15 mouse cellular contexts compared by ENCODE assay signal in genomic region chr14:27493516-27493915, GRCm38 (mm10). TPM values are rescaled to one million over a fixed set of nuclear protein-coding genes. Genes with fewer than 3 reads are reported as not detected.
A peak's percentile ranks its signal among the peaks of the same experiment; 100 is the strongest.
DNase-seq lines count a peak whose midpoint lies in the region; ATAC-seq and TF ChIP-seq lines count a peak whose summit lies in the region.
"Had no signal": no experiment of that assay in that cellular context is flagged by ENCODE, and none has a peak within 500 bp of the region (broad histone marks: within the 10 kb centered on the region; RNA-seq: fewer than 3 reads in every experiment).

No protein-coding gene starts in this region.

- H3K27me3 ChIP-seq in stomach, postnatal 0 days (ENCODE audit: control insufficient read depth, insufficient read depth, low read length): no peaks in the 10 kb centered on the region
- no peaks in the 10 kb centered on the region for H3K27me3 ChIP-seq in midbrain, embryonic 15.5 days (replicated peaks)
- H3K27me3 ChIP-seq: heart, embryonic 13.5 days had no signal

- TF ChIP-seq CTCF in layer of hippocampus, adult 2 months (conservative IDR thresholded peaks at IDR 0.05): peak; percentile 59
- peak; percentile 18; the same call in 1 of the 2 replicates for TF ChIP-seq CTCF in stomach, postnatal 0 days (IDR thresholded peaks at IDR 0.05; ENCODE audit: low read depth)

- no peak overlapping the region for H3K9ac ChIP-seq in stomach, postnatal 0 days (ENCODE audit: low read length)
- H3K9ac ChIP-seq in midbrain, embryonic 15.5 days: no peak overlapping the region
- H3K9ac ChIP-seq: heart, embryonic 13.5 days had no signal

- WGBS in stomach, postnatal 0 days: 85% methylated on average over 4 of the region's 4 CpGs
- 94% methylated on average over 4 of the region's 4 CpGs for WGBS in midbrain, embryonic 15.5 days

- H3K4me1 ChIP-seq in stomach, postnatal 0 days (replicated peaks; ENCODE audit: control insufficient read depth, insufficient read depth): no peaks in the 10 kb centered on the region
- no peaks in the 10 kb centered on the region for H3K4me1 ChIP-seq in midbrain, embryonic 15.5 days
- H3K4me1 ChIP-seq: heart, embryonic 13.5 days; limb, embryonic 10.5 days had no signal

- DNase-seq in adrenal gland, postnatal 14 days: peak; percentile 6
- DNase-seq in adrenal gland, postnatal 4 days (ENCODE audit: low spot score in 2 of 2): no peak
- no peak for DNase-seq in layer of hippocampus, adult 2 months (ENCODE audit: low spot score in 2 of 2)
- DNase-seq in layer of hippocampus, adult 9-11 months: no peak
- peak; percentile 14 for DNase-seq in thymus, postnatal 4 days
- DNase-seq in thymus, postnatal 36 days: no peak
- no peak for DNase-seq in stomach, postnatal 0 days (ENCODE audit: low spot score)
- DNase-seq: B cell, adult 2 months; cerebellum, adult 18-20 months; kidney, adult 9 months; lung, adult 18-20 months had no signal

- TF ChIP-seq EP300 in stomach, postnatal 0 days (optimal IDR thresholded peaks at IDR 0.05): no peak

- peaks cover 29% of the 10 kb centered on the region for H3K36me3 ChIP-seq in stomach, postnatal 0 days (ENCODE audit: control insufficient read depth, insufficient read depth, low read length)
- H3K36me3 ChIP-seq in midbrain, embryonic 15.5 days (replicated peaks): peaks cover 37% of the 10 kb centered on the region

- no peak overlapping the region for H3K27ac ChIP-seq in layer of hippocampus, adult 2 months
- no peak overlapping the region for H3K27ac ChIP-seq in stomach, postnatal 0 days (replicated peaks)
- H3K27ac ChIP-seq in midbrain, embryonic 15.5 days: no peak overlapping the region
- H3K27ac ChIP-seq: heart, embryonic 13.5 days; limb, embryonic 10.5 days had no signal

- no peak overlapping the region for H3K4me2 ChIP-seq in stomach, postnatal 0 days (replicated peaks; ENCODE audit: low read depth)
- no peak overlapping the region for H3K4me2 ChIP-seq in midbrain, embryonic 15.5 days
- H3K4me2 ChIP-seq: heart, embryonic 13.5 days had no signal

- no peaks in the 10 kb centered on the region for H3K9me3 ChIP-seq in stomach, postnatal 0 days (ENCODE audit: control insufficient read depth, low read length)
- H3K9me3 ChIP-seq in midbrain, embryonic 15.5 days: no peaks in the 10 kb centered on the region
- H3K9me3 ChIP-seq: heart, embryonic 13.5 days; limb, embryonic 10.5 days had no signal

- no peak overlapping the region for H3K4me3 ChIP-seq in layer of hippocampus, adult 2 months
- H3K4me3 ChIP-seq in stomach, postnatal 0 days (ENCODE audit: low read depth, low read length): no peak overlapping the region
- no peak overlapping the region for H3K4me3 ChIP-seq in midbrain, embryonic 15.5 days
- H3K4me3 ChIP-seq: heart, embryonic 13.5 days; limb, embryonic 10.5 days; myocyte had no signal

- no peak for ATAC-seq in stomach, postnatal 0 days (ENCODE audit: low FRiP score, low TSS enrichment)
- ATAC-seq in midbrain, embryonic 15.5 days (replicated peaks): no peak

RNA-seq across cellular contexts. Expression of gene Ccdc66, which starts 14.7 kb away (rescaled TPM):
- 9.7 and 9.9 TPM in 2 replicates for total RNA-seq in adrenal gland, postnatal 14 days (2021)
- 10 to 100 TPM; 10.4 to 13.0 TPM for total RNA-seq in adrenal gland, postnatal 4 days (2021)
- total RNA-seq in layer of hippocampus, adult 2 months (2021): 10 to 100 TPM; 20.2 to 21.6 TPM
- polyA plus RNA-seq in stomach, postnatal 0 days (2015; fragmentation: Nextera tagmentation; extraction: Ambion mirVana): 3.3 and 4.0 TPM in 2 replicates
- 14.5 and 16.1 TPM in 2 replicates for polyA plus RNA-seq in midbrain, embryonic 15.5 days (2015; fragmentation: Nextera tagmentation; extraction: Ambion mirVana)

Comparison
In these comparisons a context has a peak if more than half of its experiments do, and no peak if none do; other contexts are left out.
1. DNase-seq: peak in adrenal gland, postnatal 14 days (single experiment) and thymus, postnatal 4 days (single experiment); none in adrenal gland, postnatal 4 days (0 of 2), layer of hippocampus, adult 2 months (0 of 2), layer of hippocampus, adult 9-11 months (single experiment), thymus, postnatal 36 days (0 of 2) and stomach, postnatal 0 days (single experiment).